Mouse (Mus musculus) embryo, embryonic 10 days (tissue): ENCODE measurements around the gene Plaur.
A peak's percentile ranks its signal among the peaks of the same experiment; 100 is the strongest.

Experiments used
- DNase-seq: peaks from one replicate; pipeline ENCODE4 v3.0.0-alpha.2; 2015; ENCODE audit warnings: low spot score

The Plaur gene

GRCm38 (mm10) chr7:24446697-24447340 is 15.5 kb upstream of the Plaur start:
- no peak for DNase-seq

GRCm38 (mm10) chr7:24448782-24449517 is 13.3 kb upstream of the Plaur start:
- no peak for DNase-seq

GRCm38 (mm10) chr7:24450585-24451017 is 11.7 kb upstream of the Plaur start:
- no peak for DNase-seq

- no peak for DNase-seq
Observed at GRCm38 (mm10) chr7:24451855-24452311, 10.4 kb upstream of the Plaur start, which contains the start of gene Irgc1. Gene Irgc1 (minus strand): TSS chr7:24452297.

GRCm38 (mm10) chr7:24454199-24454598 is 8.1 kb upstream of the Plaur start:
- DNase-seq: no peak

- DNase-seq: no peak
Observed at GRCm38 (mm10) chr7:24455726-24456125, 6.6 kb upstream of the Plaur start.

- DNase-seq: no peak
Observed at GRCm38 (mm10) chr7:24457726-24458370, 4.4 kb upstream of the Plaur start.

GRCm38 (mm10) chr7:24459440-24459839 is 2.8 kb upstream of the Plaur start:
- no peak for DNase-seq

GRCm38 (mm10) chr7:24459843-24460242 is 2.4 kb upstream of the Plaur start:
- no peak for DNase-seq

GRCm38 (mm10) chr7:24461376-24462051 is 770 bp upstream of the Plaur start:
- DNase-seq: no peak

- no peak for DNase-seq
Observed at GRCm38 (mm10) chr7:24466835-24467234, 4.6 kb downstream of the Plaur start.

- no peak for DNase-seq
Observed at GRCm38 (mm10) chr7:24467886-24468285, 5.6 kb downstream of the Plaur start.

- no peak for DNase-seq
Observed at GRCm38 (mm10) chr7:24469126-24469525, 6.8 kb downstream of the Plaur start.

GRCm38 (mm10) chr7:24470356-24470755 is 8.1 kb downstream of the Plaur start:
- no peak for DNase-seq

GRCm38 (mm10) chr7:24472442-24472841 is 10.2 kb downstream of the Plaur start:
- no peak for DNase-seq

- peak; percentile 52 for DNase-seq
Observed at GRCm38 (mm10) chr7:24472937-24473336, 10.7 kb downstream of the Plaur start.

GRCm38 (mm10) chr7:24473913-24474529 is 11.7 kb downstream of the Plaur start:
- DNase-seq: peak; percentile 80

GRCm38 (mm10) chr7:24474811-24475506 is 12.7 kb downstream of the Plaur start:
- DNase-seq: no peak

GRCm38 (mm10) chr7:24476338-24476737 is 14.1 kb downstream of the Plaur start:
- DNase-seq: no peak

- DNase-seq: no peak
Observed at GRCm38 (mm10) chr7:24476856-24477255, 14.6 kb downstream of the Plaur start.

GRCm38 (mm10) chr7:24478911-24479310 is 16.6 kb downstream of the Plaur start:
- DNase-seq: no peak
